Mouse (Mus musculus) heart, adult 8-10 months (tissue): ENCODE results near the gene Slc28a3. TPM values are rescaled to one million over a fixed set of nuclear protein-coding genes. Genes with fewer than 3 reads are reported as not detected.
A peak's percentile ranks its signal among the peaks of the same experiment; 100 is the strongest.

Experiments
- DNase-seq: peaks from one replicate; pipeline ENCODE4 v3.0.0; 2022; ENCODE audit warnings: low spot score
- total RNA-seq, 4 experiments: library from RNA; stranded (reverse); gene quantifications; 2 replicates each; pipeline ENCODE4 v1.2.4; 2022

The Slc28a3 gene
- total RNA-seq, 4 experiments from 2014 or later: not detected

GRCm38 (mm10) chr13:58560497-58561138 is 50.1 kb downstream of the Slc28a3 start:
- no peak for DNase-seq

- no peak for DNase-seq
Observed at GRCm38 (mm10) chr13:58558216-58558615, 52.5 kb downstream of the Slc28a3 start.

GRCm38 (mm10) chr13:58556018-58556417 is 54.7 kb downstream of the Slc28a3 start:
- no peak for DNase-seq

- DNase-seq: no peak
Observed at GRCm38 (mm10) chr13:58555561-58555960, 55.1 kb downstream of the Slc28a3 start.

DNA sequence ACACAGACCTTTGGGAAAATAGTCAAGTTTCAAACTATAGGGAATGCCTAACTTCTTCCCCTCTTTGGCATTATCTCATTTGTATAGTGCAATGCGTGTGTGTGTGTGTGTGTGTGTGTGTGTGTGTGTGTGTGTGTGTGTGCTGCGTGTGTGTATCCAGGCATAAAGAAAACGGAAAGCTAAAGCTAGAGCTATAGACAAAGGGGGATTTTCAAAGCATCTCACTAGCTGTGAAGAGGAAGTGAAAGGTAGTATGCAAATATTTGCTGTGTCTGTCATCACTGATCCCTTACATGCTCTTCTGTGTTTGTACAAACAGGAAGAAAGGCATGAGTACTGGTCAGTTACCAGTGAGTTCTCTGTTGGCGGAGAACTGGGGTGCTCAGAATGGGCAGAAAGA is 58.8 kb downstream of the Slc28a3 start:
- no peak for DNase-seq

DNA sequence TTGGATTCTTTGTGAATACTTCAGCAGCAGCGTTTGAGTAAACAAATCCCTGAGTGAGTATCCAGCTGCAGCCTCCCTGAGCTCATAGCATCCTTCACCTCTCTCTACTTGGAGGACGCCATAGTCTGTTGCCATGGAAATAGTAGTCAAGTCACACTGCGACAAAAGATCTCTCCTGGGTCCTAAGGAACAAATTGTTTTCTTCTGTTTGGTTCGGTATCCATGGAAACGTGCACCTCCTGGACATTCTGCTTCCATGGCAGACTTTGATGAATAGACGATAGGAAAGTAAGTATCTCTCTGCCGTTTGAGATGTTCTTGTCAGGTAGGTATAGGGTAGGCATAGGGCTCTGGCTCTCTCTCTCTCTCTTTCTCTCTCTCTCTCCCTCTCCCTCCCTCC is 63.1 kb downstream of the Slc28a3 start:
- DNase-seq: no peak

DNA sequence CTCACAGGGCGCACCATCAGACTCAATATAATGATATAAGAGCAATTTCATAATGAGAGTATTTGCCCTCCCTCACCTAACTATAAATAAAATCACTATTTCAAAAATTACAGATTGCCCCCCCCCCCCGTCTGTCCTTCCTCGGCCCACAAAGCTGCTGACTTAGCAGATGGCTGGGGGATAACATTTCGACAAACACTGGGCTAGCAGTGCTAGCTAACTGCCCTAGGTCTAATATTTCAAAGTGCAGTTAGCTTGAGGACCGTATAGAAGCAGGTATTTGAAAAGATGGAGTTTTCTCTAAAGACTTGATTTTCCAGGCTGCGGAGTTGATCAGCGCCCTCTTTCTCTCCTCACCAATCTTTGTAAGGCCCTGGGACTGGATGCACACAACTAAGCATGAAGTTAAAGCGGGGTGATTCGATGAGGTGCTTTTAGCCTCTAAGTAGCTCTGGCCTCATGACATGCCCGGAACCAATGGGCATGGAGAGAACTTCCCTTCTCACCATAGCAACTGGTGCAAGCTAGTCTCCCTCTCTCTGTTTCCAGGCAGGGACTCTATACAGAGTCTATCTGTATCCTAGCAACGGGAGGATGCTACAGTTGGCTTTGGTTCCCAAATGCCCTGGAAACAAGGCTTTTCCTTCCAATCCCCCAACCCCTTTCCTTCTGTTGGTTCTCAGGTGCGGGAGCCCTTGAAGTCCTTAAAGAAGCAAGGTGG is 66.8 kb downstream of the Slc28a3 start:
- no peak for DNase-seq

GRCm38 (mm10) chr13:58543066-58543465 is 67.6 kb downstream of the Slc28a3 start:
- peak; percentile 63 for DNase-seq

DNA sequence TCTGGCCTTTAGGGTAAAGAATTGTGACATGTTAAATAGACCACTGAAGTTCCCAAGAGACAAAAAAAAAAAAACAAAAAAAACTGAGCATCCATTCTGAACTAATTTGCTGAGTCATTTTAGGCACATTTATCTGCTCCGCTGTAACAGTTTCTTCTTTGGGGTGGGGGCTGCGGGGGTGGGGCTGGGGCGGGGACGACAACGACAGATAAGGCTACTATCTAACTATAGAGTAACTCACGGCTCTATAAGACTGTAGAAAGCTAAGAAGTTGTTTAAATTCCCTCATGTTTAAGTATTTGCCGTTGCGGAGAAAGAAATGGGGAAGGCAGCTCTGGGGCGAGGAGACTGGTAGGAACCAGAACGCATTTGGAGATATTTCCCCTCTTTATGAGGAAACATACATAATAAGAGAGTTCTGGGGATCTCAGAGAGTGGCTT is 68.1 kb downstream of the Slc28a3 start:
- no peak for DNase-seq

DNA sequence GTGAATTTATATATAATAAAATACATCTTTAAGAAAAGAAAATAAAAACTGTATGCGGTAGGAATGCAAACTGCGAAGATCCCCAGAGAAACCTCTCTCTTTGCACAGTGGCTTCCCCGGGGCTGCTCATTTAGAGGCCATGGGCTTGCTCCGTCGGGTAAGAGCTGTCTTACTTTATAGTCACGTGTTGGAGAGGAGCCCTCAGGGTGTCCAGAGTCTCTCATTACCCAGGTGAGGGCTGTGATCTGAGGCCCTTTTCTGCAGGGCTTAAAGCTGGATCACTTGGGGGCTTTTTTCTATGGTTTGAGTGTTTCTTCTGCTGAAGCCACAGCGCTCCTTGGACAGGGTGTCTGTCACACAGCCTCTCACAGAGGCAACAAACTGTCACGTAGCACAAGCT is 68.5 kb downstream of the Slc28a3 start:
- no peak for DNase-seq

DNA sequence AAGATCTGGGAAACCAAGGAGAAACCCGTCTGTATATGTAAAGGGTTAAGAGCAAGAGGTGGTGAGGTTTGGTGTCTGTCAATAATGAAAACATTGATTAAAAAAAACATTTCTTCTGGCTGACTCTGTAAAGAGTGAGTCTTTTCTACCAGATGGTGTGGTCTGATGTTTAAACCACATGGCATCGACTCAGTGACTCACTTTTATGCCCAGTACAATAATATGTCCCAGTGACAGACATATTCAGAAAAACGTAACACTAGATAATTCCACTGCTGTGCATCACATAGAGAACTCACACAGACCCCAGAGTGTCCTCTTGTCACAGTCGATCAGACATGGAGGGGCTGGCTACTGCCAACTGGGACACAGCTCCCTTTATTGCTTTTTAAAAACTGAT is 69.1 kb downstream of the Slc28a3 start:
- DNase-seq: no peak

DNA sequence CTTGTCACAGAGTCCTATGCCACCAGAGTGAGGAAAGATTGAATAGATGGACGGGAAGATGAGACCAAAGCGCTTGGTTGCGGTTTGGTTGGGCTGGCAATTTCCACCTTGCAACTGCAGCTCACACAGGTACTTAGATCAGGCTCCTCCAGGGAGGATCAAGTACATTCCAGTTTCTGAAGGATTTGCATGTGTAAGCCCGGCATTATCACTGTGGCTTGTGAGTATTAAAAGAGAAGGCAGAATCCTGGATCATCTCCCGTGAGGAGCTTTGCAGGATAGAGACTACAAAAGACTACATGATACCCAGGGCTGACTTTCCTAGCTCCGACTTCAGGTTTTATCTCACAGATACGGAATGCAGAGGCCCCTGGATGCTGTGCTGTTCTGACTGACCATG is 71.7 kb downstream of the Slc28a3 start:
- no peak for DNase-seq

DNA sequence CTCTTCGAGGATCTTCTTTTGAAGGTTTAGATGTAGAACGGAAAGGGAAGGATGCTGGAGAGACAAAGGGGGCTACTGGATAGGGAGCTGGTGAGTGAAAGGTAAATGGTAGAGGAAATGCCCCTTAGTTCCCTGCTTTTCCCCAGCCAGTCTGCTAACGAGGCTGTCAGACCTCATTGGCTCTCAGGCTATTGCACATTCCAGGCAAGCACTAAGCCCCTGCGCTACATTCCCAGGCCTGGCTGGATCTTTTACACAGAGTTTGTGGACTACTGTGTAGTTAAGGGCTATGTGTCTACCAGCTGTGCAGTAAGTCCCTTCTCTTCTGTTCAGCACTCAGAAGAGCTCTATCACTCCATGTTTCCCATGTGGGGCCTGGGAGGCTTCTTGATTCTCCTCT is 72.3 kb downstream of the Slc28a3 start:
- DNase-seq: no peak

DNA sequence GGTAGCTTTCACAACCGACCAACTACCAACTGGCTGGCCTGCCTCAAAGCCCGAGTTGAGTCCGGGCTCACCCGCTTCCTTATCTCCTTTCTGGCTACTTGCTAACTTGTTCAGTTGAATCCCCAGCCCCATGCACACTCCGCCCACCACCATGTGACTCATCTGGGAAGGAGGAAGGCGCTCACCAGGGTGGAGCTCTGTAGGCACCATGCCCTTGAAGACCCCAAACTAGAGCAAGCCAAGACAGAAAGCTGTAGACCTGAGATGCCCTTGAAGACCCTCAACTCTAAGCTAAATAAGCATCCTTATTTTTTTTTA is 72.8 kb downstream of the Slc28a3 start:
- no peak for DNase-seq

DNA sequence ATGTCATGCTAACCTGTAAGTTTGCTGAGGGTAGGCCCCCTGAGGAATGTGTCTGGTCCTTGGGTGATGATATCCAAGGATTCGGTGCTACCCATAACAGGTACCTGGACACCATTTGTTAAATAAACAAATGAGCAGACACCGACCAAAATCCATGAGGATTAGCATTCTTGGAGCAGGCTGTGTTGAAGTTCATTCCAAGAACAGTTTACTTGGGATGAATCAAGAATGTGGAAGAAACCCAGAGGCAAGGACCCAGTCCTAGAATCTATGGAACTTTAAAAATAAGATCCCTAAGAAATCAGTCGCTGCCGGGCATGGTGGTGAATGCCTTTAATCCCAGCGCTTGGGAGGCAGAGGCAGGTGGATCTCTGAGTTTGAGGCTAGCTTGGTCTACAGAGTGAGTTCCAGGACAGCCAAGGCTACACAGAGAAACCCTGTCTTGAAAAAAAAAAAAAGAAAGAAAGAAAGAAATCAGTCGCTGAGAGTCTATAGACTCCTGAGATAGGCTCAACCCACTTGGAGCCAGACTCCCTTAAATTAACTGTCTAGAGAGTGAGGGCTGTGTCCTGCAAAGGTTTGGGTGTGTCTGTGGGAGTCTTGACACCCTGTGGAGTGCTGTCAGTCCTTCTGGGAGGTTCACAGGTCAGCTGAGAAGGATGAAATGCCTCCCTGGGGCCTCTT is 73.3 kb downstream of the Slc28a3 start:
- DNase-seq: no peak

DNA sequence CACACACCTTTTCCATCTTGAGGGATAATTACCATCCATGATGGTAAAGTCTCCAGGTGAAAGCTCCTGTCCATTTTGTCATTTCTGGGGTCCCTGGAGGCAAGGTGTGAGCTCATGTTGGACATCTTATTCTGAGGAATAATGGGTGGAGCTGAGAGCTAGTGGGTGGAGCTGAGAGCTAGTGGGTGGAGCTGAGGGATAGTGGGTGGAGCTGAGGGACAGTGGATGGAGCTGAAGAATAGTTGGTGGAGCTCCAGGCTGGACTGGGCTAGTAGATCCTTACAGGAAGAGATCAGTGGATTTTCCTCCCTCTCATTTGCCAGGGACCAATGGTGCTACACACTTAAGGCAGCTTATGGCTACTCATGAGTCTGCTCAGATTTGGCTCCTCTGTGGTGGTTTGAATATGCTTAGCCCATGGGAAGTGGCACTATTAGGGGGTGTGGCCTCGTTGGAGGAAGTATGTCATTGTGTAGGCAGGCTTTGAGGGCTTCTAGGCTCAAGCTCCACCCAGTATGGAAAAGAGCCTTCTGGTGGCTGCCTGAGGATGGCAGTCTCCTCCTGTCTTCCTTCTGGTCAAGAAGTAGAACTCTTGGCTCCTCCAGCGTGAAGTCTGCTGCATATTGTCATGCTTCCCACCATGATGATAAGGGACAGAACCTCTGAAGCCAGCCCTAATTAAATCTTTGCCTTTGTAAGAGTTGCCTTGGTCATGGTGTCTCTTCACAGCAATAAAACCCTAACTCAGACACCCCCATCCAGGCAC is 74.0 kb downstream of the Slc28a3 start:
- DNase-seq: no peak

- no peak for DNase-seq
Observed at GRCm38 (mm10) chr13:58535321-58535720, 75.4 kb downstream of the Slc28a3 start.

GRCm38 (mm10) chr13:58534861-58535260 is 75.8 kb downstream of the Slc28a3 start:
- DNase-seq: no peak

GRCm38 (mm10) chr13:58534216-58534841 is 76.3 kb downstream of the Slc28a3 start:
- DNase-seq: no peak

DNA sequence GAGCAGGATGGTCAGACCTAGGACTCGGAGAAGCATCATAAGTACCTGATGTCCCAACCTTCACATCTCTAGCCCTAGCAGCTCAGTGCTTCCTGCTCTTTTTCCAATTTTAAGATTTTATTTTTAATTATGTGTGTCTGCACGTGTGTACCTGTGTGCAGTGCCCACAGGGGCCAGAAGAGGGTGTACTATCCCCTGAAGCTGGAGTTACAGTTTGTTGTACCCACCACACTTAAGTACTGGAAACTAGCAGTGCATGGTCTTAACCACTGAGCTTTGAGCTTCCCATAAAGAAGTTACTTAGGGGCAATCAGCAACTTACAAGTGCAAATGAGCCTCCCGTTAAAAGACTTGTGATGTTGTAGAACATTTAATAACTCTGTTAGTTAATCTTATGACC is 86.1 kb downstream of the Slc28a3 start:
- no peak for DNase-seq

- no peak for DNase-seq
Observed at GRCm38 (mm10) chr13:58523761-58524117, 86.9 kb downstream of the Slc28a3 start.
